Mouse (Mus musculus): ENCODE measurements around the gene Mapkapk2. TPM values are rescaled to one million over a fixed set of nuclear protein-coding genes. Genes with fewer than 3 reads are reported as not detected.

The Mapkapk2 gene
- polyA plus RNA-seq, 1 experiment from 2014 or later: 34.6 TPM

DNA sequence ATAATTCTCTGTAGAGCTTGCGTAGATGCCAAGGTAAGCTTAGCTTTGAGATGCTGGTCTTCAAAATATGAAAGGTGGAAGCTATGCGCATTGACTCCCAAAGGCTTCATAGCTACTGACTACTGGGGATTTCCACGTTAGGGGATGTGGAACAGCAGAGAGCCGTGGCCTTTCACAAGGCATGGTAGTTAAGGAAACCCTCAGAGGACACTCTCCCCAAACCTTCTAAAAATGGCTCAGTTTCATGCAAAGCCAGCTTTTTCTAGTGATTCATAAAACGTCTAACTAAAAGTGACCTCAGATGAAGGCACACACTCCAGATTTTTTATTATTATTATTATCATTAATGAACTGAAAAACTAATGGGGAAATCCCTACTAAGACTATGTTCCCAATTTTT, 47.6 kb downstream of the Mapkapk2 start:
- Histone ChIP-seq H3K4me2 (replicated peaks; ENCODE audit: low read depth) (no peak overlapping the region), H3K9me3 (ENCODE audit: control insufficient read depth, low read length) (no peaks in the 10 kb centered on the region), H3K36me3 (ENCODE audit: control insufficient read depth, insufficient read depth, low read length) (peaks cover 4% of the 10 kb centered on the region; the same call in 1 of the 2 replicates), H3K4me3 (ENCODE audit: low read depth, low read length) (no peak overlapping the region), H3K4me1 (replicated peaks; ENCODE audit: control insufficient read depth, insufficient read depth) (no peaks in the 10 kb centered on the region), H3K9ac (ENCODE audit: low read length) (no peak overlapping the region), H3K27me3 (ENCODE audit: control insufficient read depth, insufficient read depth, low read length) (no peaks in the 10 kb centered on the region), H3K27ac (replicated peaks) (no peak overlapping the region)
- TF ChIP-seq CTCF (IDR thresholded peaks at IDR 0.05; ENCODE audit: low read depth) (no peak), EP300 (optimal IDR thresholded peaks at IDR 0.05) (no peak)
- DNase-seq (ENCODE audit: low spot score) (no peak), ATAC-seq (ENCODE audit: low FRiP score, low TSS enrichment) (no peak)
- WGBS: 89% methylated on average over 5 of the region's 5 CpGs

DNA sequence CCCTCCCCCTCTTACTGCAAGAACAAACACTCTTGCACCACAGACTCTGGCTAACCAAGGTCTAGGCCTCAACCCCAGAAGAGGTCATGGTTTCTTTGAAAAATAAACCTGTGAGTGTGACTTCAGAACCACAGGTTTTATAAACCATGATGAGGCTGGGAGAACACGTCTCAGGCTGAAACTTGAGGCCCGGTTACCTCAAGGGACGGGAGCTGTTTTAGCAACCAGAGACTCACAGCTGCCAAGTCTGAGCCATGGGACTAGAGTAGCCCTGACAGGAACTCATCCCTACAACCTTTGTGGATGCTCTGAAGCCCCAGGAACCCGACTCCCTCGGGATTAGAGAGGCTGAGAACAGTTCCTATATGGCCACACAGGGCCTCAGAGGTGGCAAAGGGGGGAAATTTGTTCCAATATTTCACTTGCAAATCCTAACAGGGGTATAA, 48.2 kb downstream of the Mapkapk2 start:
- Histone ChIP-seq H3K4me1 (replicated peaks; ENCODE audit: control insufficient read depth, insufficient read depth) (no peaks in the 10 kb centered on the region), H3K27ac (replicated peaks) (no peak overlapping the region), H3K4me3 (ENCODE audit: low read depth, low read length) (no peak overlapping the region), H3K9me3 (ENCODE audit: control insufficient read depth, low read length) (no peaks in the 10 kb centered on the region), H3K27me3 (ENCODE audit: control insufficient read depth, insufficient read depth, low read length) (no peaks in the 10 kb centered on the region), H3K9ac (ENCODE audit: low read length) (no peak overlapping the region), H3K36me3 (ENCODE audit: control insufficient read depth, insufficient read depth, low read length) (peaks cover 4% of the 10 kb centered on the region; the same call in 1 of the 2 replicates), H3K4me2 (replicated peaks; ENCODE audit: low read depth) (no peak overlapping the region)
- WGBS: 66% methylated on average over 5 of the region's 5 CpGs
- TF ChIP-seq EP300 (optimal IDR thresholded peaks at IDR 0.05): no peak
- ATAC-seq (ENCODE audit: low FRiP score, low TSS enrichment) (no peak), DNase-seq (ENCODE audit: low spot score) (no peak)

DNA sequence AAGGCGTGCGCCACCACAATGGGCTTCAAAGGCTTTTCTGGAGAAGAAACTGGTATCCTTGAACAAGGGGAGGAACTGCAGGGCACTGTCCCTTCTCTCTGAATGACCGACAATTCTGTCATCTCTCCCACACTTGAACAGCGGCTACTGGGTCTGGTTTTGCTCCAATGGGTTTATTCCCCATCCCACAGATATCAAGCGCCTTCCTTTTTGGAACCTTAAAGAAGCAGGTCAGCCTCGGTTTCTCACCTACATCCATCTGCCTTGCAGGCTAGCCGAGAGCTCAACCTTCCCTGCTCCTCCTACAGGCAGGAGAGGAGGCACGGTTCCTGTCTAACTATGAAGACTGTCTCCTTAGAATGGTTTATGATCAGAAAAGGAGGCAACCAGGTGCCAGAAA, 48.7 kb downstream of the Mapkapk2 start:
- H3K4me2 ChIP-seq (replicated peaks; ENCODE audit: low read depth): no peak overlapping the region
- TF ChIP-seq CTCF (IDR thresholded peaks at IDR 0.05; ENCODE audit: low read depth) (no peak), EP300 (optimal IDR thresholded peaks at IDR 0.05) (no peak)
- H3K4me1 ChIP-seq (replicated peaks; ENCODE audit: control insufficient read depth, insufficient read depth): no peaks in the 10 kb centered on the region
- no peaks in the 10 kb centered on the region for H3K27me3 ChIP-seq (ENCODE audit: control insufficient read depth, insufficient read depth, low read length)
- H3K4me3 ChIP-seq (ENCODE audit: low read depth, low read length): no peak overlapping the region
- no peaks in the 10 kb centered on the region for H3K9me3 ChIP-seq (ENCODE audit: control insufficient read depth, low read length)
- DNase-seq (ENCODE audit: low spot score) (no peak), ATAC-seq (ENCODE audit: low FRiP score, low TSS enrichment) (no peak)
- WGBS: 90% methylated on average over 8 of the region's 8 CpGs
- no peak overlapping the region for H3K27ac ChIP-seq (replicated peaks)
- no peak overlapping the region for H3K9ac ChIP-seq (ENCODE audit: low read length)
- H3K36me3 ChIP-seq (ENCODE audit: control insufficient read depth, insufficient read depth, low read length): peaks cover 3% of the 10 kb centered on the region; the same call in 1 of the 2 replicates

DNA sequence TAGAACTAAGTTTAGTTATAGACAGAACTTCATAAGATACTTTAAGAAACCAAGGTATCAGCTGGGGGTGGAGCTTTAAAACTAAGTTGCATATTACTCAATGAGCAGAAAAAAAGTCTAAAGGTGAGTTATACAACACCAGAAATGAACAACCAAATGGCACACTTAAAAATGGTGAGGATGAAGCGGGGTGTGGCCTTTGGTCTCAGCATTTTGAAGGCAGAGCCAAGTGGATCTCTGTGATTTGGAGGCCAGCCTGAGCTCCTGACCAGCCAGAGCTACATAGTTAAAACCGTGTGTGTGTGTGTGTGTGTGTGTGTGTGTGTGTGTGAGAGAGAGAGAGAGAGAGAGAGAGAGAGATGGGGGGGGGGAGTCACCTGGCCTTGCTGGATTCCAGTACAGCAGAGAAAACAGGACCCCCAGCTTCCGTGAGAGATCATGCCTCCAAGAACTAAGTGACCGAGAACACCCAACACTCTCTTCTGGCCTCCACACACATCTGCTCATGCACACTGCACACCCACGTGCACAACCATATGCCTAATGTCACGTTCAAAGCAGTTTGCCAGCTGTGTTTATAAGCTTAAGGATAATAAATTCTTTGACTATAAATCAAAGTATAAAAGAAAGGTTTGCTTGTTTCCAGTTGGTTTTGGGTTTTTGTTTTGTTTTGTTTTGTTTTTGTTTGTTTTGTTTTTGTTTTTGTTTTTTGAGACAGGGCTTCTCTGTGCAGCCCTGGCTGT, 49.3 kb downstream of the Mapkapk2 start:
- TF ChIP-seq EP300 (optimal IDR thresholded peaks at IDR 0.05) (no peak), CTCF (IDR thresholded peaks at IDR 0.05; ENCODE audit: low read depth) (no peak)

DNA sequence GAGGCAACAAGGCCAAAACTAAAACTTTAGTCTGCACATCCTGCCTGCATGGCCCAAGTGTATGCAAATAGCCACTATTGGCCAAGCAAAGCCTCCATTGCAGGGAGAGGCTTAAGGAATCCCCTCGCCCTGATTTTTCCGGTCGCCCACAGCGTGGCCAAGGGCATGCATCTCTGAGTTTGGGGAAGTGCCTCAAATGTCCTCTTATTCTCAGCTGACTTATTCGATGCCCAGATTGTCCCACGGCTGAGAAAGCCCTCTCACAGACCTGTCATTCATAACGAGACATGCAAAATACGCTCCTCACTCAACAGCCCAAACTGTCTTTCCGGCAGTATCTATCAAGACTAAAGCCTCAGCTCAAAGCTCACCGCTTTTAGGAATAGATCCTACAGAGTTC, 51.0 kb downstream of the Mapkapk2 start:
- no peak overlapping the region for H3K27ac ChIP-seq (replicated peaks)
- 85% methylated on average over 10 of the region's 10 CpGs for WGBS
- no peaks in the 10 kb centered on the region for H3K36me3 ChIP-seq (ENCODE audit: control insufficient read depth, insufficient read depth, low read length)
- H3K9ac ChIP-seq (ENCODE audit: low read length): no peak overlapping the region
- ATAC-seq (ENCODE audit: low FRiP score, low TSS enrichment): no peak
- H3K9me3 ChIP-seq (ENCODE audit: control insufficient read depth, low read length): no peaks in the 10 kb centered on the region
- H3K27me3 ChIP-seq (ENCODE audit: control insufficient read depth, insufficient read depth, low read length): no peaks in the 10 kb centered on the region
- TF ChIP-seq EP300 (optimal IDR thresholded peaks at IDR 0.05): no peak
- no peak for TF ChIP-seq CTCF (IDR thresholded peaks at IDR 0.05; ENCODE audit: low read depth)
- H3K4me3 ChIP-seq (ENCODE audit: low read depth, low read length): no peak overlapping the region
- H3K4me2 ChIP-seq (replicated peaks; ENCODE audit: low read depth): no peak overlapping the region
- no peak for DNase-seq (ENCODE audit: low spot score)
- no peaks in the 10 kb centered on the region for H3K4me1 ChIP-seq (replicated peaks; ENCODE audit: control insufficient read depth, insufficient read depth)

More for the DNA sequence above, 49.3 kb downstream of the Mapkapk2 start:
- no peaks in the 10 kb centered on the region for H3K4me1 ChIP-seq (replicated peaks; ENCODE audit: control insufficient read depth, insufficient read depth)
- no peak overlapping the region for H3K9ac ChIP-seq (ENCODE audit: low read length)
- DNase-seq (ENCODE audit: low spot score): no peak
- H3K4me3 ChIP-seq (ENCODE audit: low read depth, low read length): no peak overlapping the region
- no peaks in the 10 kb centered on the region for H3K9me3 ChIP-seq (ENCODE audit: control insufficient read depth, low read length)
- H3K27ac ChIP-seq (replicated peaks): no peak overlapping the region
- H3K27me3 ChIP-seq (ENCODE audit: control insufficient read depth, insufficient read depth, low read length): no peaks in the 10 kb centered on the region
- no peaks in the 10 kb centered on the region; the same call in 1 of the 2 replicates for H3K36me3 ChIP-seq (ENCODE audit: control insufficient read depth, insufficient read depth, low read length)
- H3K4me2 ChIP-seq (replicated peaks; ENCODE audit: low read depth): no peak overlapping the region
- 54% methylated on average over 6 of the region's 6 CpGs for WGBS
- no peak for ATAC-seq (ENCODE audit: low FRiP score, low TSS enrichment)

DNA sequence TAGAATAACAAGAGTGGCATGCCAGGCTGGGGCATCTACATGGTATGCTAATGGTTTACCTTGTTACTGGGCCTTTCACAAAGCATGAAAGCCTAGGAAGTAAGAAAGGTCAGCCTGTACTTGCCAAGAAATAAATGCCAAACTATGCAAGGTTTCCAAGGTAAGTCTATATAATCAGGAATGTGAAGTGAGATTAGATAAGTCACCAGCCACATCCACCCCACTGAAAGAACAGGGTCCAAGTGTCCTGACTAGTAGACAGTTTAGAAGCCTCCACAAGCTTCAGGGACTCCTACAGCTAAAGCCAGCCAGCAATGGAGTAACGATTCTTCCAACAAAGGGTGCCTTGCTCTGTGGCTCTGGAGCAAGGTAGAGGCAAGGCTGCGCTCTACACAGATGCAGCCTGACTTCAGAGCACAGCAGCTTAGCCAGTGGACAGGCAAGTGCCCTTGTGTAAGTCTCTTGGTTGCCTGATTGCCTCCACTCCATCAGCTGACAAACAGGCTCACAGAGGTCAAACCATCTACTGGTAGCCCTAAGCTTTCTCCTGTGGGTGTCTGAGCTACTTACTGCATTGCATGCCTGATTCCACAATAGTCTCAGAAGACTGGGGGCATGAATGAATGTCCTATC, 51.8 kb downstream of the Mapkapk2 start:
- Histone ChIP-seq H3K4me1 (replicated peaks; ENCODE audit: control insufficient read depth, insufficient read depth) (no peaks in the 10 kb centered on the region), H3K27ac (replicated peaks) (no peak overlapping the region), H3K27me3 (ENCODE audit: control insufficient read depth, insufficient read depth, low read length) (no peaks in the 10 kb centered on the region), H3K4me2 (replicated peaks; ENCODE audit: low read depth) (no peak overlapping the region), H3K9me3 (ENCODE audit: control insufficient read depth, low read length) (no peaks in the 10 kb centered on the region), H3K9ac (ENCODE audit: low read length) (no peak overlapping the region), H3K36me3 (ENCODE audit: control insufficient read depth, insufficient read depth, low read length) (no peaks in the 10 kb centered on the region), H3K4me3 (ENCODE audit: low read depth, low read length) (no peak overlapping the region)
- 67% methylated on average over 2 of the region's 2 CpGs for WGBS
- DNase-seq (ENCODE audit: low spot score) (no peak), ATAC-seq (ENCODE audit: low FRiP score, low TSS enrichment) (0 out of 2 replicates have a peak, but pooled peaks have one; percentile 17)
- TF ChIP-seq EP300 (optimal IDR thresholded peaks at IDR 0.05) (no peak), CTCF (IDR thresholded peaks at IDR 0.05; ENCODE audit: low read depth) (no peak)
